Mouse (Mus musculus): ENCODE measurements around the gene Rrm2. TPM values are rescaled to one million over a fixed set of nuclear protein-coding genes. Genes with fewer than 3 reads are reported as not detected.

The Rrm2 gene
- polyA plus RNA-seq, 1 experiment from 2014 or later = 46.2 TPM

Other genes starting within 250 kb of the Rrm2 start
- gene Taf1b, start 209.9 kb upstream of the Rrm2 start, polyA plus RNA-seq (2015; fragmentation: Nextera tagmentation; extraction: Ambion mirVana) = 33.4 and 38.7 TPM in 2 replicates
- gene Grhl1, start 136.0 kb upstream of the Rrm2 start, polyA plus RNA-seq (2015; fragmentation: Nextera tagmentation; extraction: Ambion mirVana) = 1.0 and 1.1 TPM in 2 replicates
- gene Klf11, start 57.0 kb upstream of the Rrm2 start, polyA plus RNA-seq (2015; fragmentation: Nextera tagmentation; extraction: Ambion mirVana) = 19.2 and 19.9 TPM in 2 replicates
- gene Cys1, start 26.4 kb upstream of the Rrm2 start, polyA plus RNA-seq (2015; fragmentation: Nextera tagmentation; extraction: Ambion mirVana) = 1.8 and 3.3 TPM in 2 replicates
- gene Mboat2, start 122.6 kb downstream of the Rrm2 start, polyA plus RNA-seq (2015; fragmentation: Nextera tagmentation; extraction: Ambion mirVana) = 68.6 and 71.5 TPM in 2 replicates